Mouse (Mus musculus) midbrain, postnatal 0 days (tissue): ENCODE measurements at regions not wholly inside any gene's neighbourhood (a gene's known extent, or its start where the extent isn't known, plus 50 kb on each side); places are given as distances from the start of the nearest gene placed in this dataset.
A peak's percentile ranks its signal among the peaks of the same experiment; 100 is the strongest.

Source experiments
- ATAC-seq: fragments of 200-750 bp; cut with Nextera tagmentation; 2 replicates; pipeline ENCODE4 v1.8.0; 2017; ENCODE audit warnings: moderate number of reproducible peaks, mild to moderate bottlenecking, moderate TSS enrichment, moderate library complexity; ENCODE audit not compliant: low FRiP score
- DNase-seq: peaks from one replicate; pipeline ENCODE4 v3.0.0-alpha.2; 2015; ENCODE audit warnings: low spot score
- H3K27ac ChIP-seq: fragments of 300-500 bp; sonication (generic); 2 replicates; pipeline ENCODE4 v1.5.1; 2014; ENCODE audit warnings: low read depth, mild to moderate bottlenecking, low read length, mixed read lengths
- H3K27me3 ChIP-seq: fragments of 300-500 bp; sonication (generic); 2 replicates; pipeline ENCODE4 v1.6.1; 2014; ENCODE audit warnings: low read length, control low read depth, mixed read lengths; ENCODE audit not compliant: insufficient read depth
- H3K36me3 ChIP-seq: fragments of 300-500 bp; sonication (generic); 2 replicates; pipeline ENCODE4 v1.6.1; 2014; ENCODE audit warnings: low read length, control low read depth, mixed read lengths; ENCODE audit not compliant: insufficient read depth
- H3K4me1 ChIP-seq: fragments of 300-500 bp; sonication (generic); 2 replicates; pipeline ENCODE4 v1.6.1; 2014; ENCODE audit warnings: mild to moderate bottlenecking, control low read depth, antibody characterized with exemption, low read length, mixed read lengths; ENCODE audit not compliant: insufficient read depth
- H3K4me2 ChIP-seq: fragments of 300-500 bp; sonication (generic); 2 replicates; pipeline ENCODE4 v1.6.1; 2014; ENCODE audit warnings: low read depth, mild to moderate bottlenecking, low read length, mixed read lengths; ENCODE audit not compliant: poor library complexity, severe bottlenecking
- H3K4me3 ChIP-seq: fragments of 300-500 bp; sonication (generic); 2 replicates; pipeline ENCODE4 v1.5.1; 2014; ENCODE audit warnings: low read depth, mild to moderate bottlenecking, low read length, moderate library complexity
- H3K9ac ChIP-seq: fragments of 300-500 bp; sonication (generic); replicated peaks from 2 replicates; pipeline ENCODE4 v1.6.1; 2014; ENCODE audit warnings: mild to moderate bottlenecking, low read length, moderate library complexity, mixed read lengths; ENCODE audit not compliant: poor library complexity, severe bottlenecking
- H3K9me3 ChIP-seq: fragments of 300-500 bp; sonication (generic); 2 replicates; pipeline ENCODE4 v1.6.1; 2016; ENCODE audit warnings: low read length, control low read depth
- CTCF ChIP-seq: IDR thresholded peaks from 2 replicates; pipeline ENCODE4 v1.5.1; 2016; ENCODE audit warnings: antibody characterized with exemption, mild to moderate bottlenecking
- WGBS: fragments of 180-500 bp; shearing (Covaris S2); extraction: QIAGEN DNeasy Blood & Tissue Kit; methylation state at CpG from one replicate; pipeline ENCODE4 v1.1.7; 2014; 5-methylcytosine and 5-hydroxymethylcytosine counted together

- Histone ChIP-seq H3K27me3 (no peaks in the 10 kb centered on the region), H3K4me3 (no peak overlapping the region), H3K4me2 (no peak overlapping the region), H3K9me3 (no peaks in the 10 kb centered on the region), H3K4me1 (no peaks in the 10 kb centered on the region), H3K27ac (no peak overlapping the region), H3K36me3 (no peaks in the 10 kb centered on the region), H3K9ac (no peak overlapping the region)
- no peak for DNase-seq
- no peak for TF ChIP-seq CTCF
- WGBS = 73% methylated on average over 10 of the region's 10 CpGs
- no peak for ATAC-seq
Observed at GRCm38 (mm10) chr10:25857954-25858616, 220.0 kb upstream of the Gm9767 start.

- H3K36me3 ChIP-seq = no peaks in the 10 kb centered on the region
- DNase-seq = no peak
- ATAC-seq = no peak
- no peaks in the 10 kb centered on the region for H3K4me1 ChIP-seq
- H3K4me3 ChIP-seq = no peak overlapping the region
- H3K27ac ChIP-seq = no peak overlapping the region
- no peaks in the 10 kb centered on the region for H3K27me3 ChIP-seq
- no peak overlapping the region for H3K9ac ChIP-seq
- no peak overlapping the region for H3K4me2 ChIP-seq
- TF ChIP-seq CTCF = no peak
- no peaks in the 10 kb centered on the region for H3K9me3 ChIP-seq
Observed at GRCm38 (mm10) chr10:25844348-25844747, 233.7 kb upstream of the Gm9767 start.

DNA sequence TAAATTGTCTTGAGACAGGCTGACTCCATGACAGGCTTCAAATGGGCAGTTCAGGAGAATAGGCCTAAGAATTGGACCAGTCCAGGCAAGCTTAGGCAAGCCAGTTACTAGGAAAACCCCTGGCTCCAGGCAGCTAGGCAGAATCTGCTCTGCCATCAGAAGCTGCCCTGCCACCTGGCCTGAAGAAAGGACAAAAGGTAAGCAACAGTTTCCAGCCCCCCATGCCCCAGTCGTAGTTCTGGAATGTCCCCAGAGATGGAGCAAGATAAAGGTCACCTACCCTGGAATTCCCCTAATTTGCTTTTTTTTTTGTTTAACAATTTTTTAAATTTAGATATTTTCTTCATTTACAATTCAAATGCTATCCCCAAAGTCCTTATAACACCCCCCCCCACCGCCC lies 248.8 kb upstream of the Gm9767 start:
- no peak for DNase-seq
- ATAC-seq = no peak
- Histone ChIP-seq H3K4me2 (no peak overlapping the region), H3K27ac (no peak overlapping the region), H3K4me1 (no peaks in the 10 kb centered on the region), H3K9me3 (no peaks in the 10 kb centered on the region), H3K27me3 (no peaks in the 10 kb centered on the region), H3K4me3 (no peak overlapping the region), H3K36me3 (no peaks in the 10 kb centered on the region), H3K9ac (no peak overlapping the region)
- 87% methylated on average over 2 of the region's 2 CpGs for WGBS
- no peak for TF ChIP-seq CTCF

- H3K9ac ChIP-seq = no peak overlapping the region
- ATAC-seq (no peak), DNase-seq (no peak)
- TF ChIP-seq CTCF = no peak
- no peak overlapping the region for H3K27ac ChIP-seq
- H3K9me3 ChIP-seq = no peaks in the 10 kb centered on the region
- H3K4me3 ChIP-seq = no peak overlapping the region
- H3K4me2 ChIP-seq = no peak overlapping the region
- no peaks in the 10 kb centered on the region for H3K4me1 ChIP-seq
- H3K27me3 ChIP-seq = no peaks in the 10 kb centered on the region
- H3K36me3 ChIP-seq = no peaks in the 10 kb centered on the region
- WGBS = 56% methylated on average over 3 of the region's 3 CpGs
Observed at GRCm38 (mm10) chr10:25804223-25804622, 268.2 kb upstream of the Smlr1 start.

- Histone ChIP-seq H3K27ac (no peak overlapping the region), H3K4me3 (no peak overlapping the region), H3K27me3 (no peaks in the 10 kb centered on the region), H3K4me2 (no peak overlapping the region), H3K4me1 (no peaks in the 10 kb centered on the region), H3K9me3 (no peaks in the 10 kb centered on the region), H3K9ac (no peak overlapping the region), H3K36me3 (no peaks in the 10 kb centered on the region)
- ATAC-seq (no peak), DNase-seq (no peak)
- WGBS = 78% methylated on average over 2 of the region's 2 CpGs
- no peak for TF ChIP-seq CTCF
Observed at GRCm38 (mm10) chr10:25801499-25801898, 265.4 kb upstream of the Smlr1 start.

- Histone ChIP-seq H3K27me3 (no peaks in the 10 kb centered on the region), H3K27ac (no peak overlapping the region), H3K9ac (no peak overlapping the region), H3K4me3 (no peak overlapping the region), H3K36me3 (no peaks in the 10 kb centered on the region), H3K4me2 (no peak overlapping the region), H3K9me3 (no peaks in the 10 kb centered on the region), H3K4me1 (no peaks in the 10 kb centered on the region)
- no peak for TF ChIP-seq CTCF
- DNase-seq = peak; percentile 36
- no peak for ATAC-seq
- 92% methylated on average over 2 of the region's 2 CpGs for WGBS
Observed at GRCm38 (mm10) chr10:25798881-25799280, 262.8 kb upstream of the Smlr1 start.
